Mouse (Mus musculus): ENCODE measurements around the gene Ubqln4. TPM values are rescaled to one million over a fixed set of nuclear protein-coding genes. Genes with fewer than 3 reads are reported as not detected.

The Ubqln4 gene
- polyA plus RNA-seq, 1 experiment from 2014 or later, result 47.8 TPM

GRCm38 (mm10) chr3:88521156-88521555 is 32.4 kb upstream of the Ubqln4 start:
- no peak overlapping the region for H3K4me2 ChIP-seq (ENCODE audit: low read length)
- no peaks in the 10 kb centered on the region for H3K27me3 ChIP-seq (ENCODE audit: control insufficient read depth, insufficient read depth, low read length)
- H3K9ac ChIP-seq (replicated peaks; ENCODE audit: low read length), result no peak overlapping the region
- 93% methylated on average over 6 of the region's 6 CpGs for WGBS
- H3K4me1 ChIP-seq (ENCODE audit: control insufficient read depth, insufficient read depth, low read length), result peaks cover 5% of the 10 kb centered on the region; the same call in 1 of the 2 replicates
- no peak overlapping the region for H3K4me3 ChIP-seq (replicated peaks; ENCODE audit: low read depth, low read length)
- no peaks in the 10 kb centered on the region for H3K9me3 ChIP-seq (ENCODE audit: control insufficient read depth, low read length)
- DNase-seq (no peak), ATAC-seq (ENCODE audit: low FRiP score, low TSS enrichment) (no peak)
- no peak overlapping the region for H3K27ac ChIP-seq (replicated peaks; ENCODE audit: low read depth, low read length)
- H3K36me3 ChIP-seq (ENCODE audit: control insufficient read depth, insufficient read depth, low read length), result peaks cover 20% of the 10 kb centered on the region

- DNase-seq (peak; percentile 81), ATAC-seq (ENCODE audit: low FRiP score, low TSS enrichment) (0 out of 2 replicates have a peak, but pooled peaks have one; percentile 7)
- Histone ChIP-seq H3K9ac (replicated peaks; ENCODE audit: low read length) (no peak overlapping the region), H3K4me1 (ENCODE audit: control insufficient read depth, insufficient read depth, low read length) (peaks cover 11% of the 10 kb centered on the region), H3K4me2 (ENCODE audit: low read length) (no peak overlapping the region), H3K27me3 (ENCODE audit: control insufficient read depth, insufficient read depth, low read length) (no peaks in the 10 kb centered on the region), H3K9me3 (ENCODE audit: control insufficient read depth, low read length) (no peaks in the 10 kb centered on the region), H3K36me3 (ENCODE audit: control insufficient read depth, insufficient read depth, low read length) (peaks cover 20% of the 10 kb centered on the region), H3K4me3 (replicated peaks; ENCODE audit: low read depth, low read length) (no peak overlapping the region), H3K27ac (replicated peaks; ENCODE audit: low read depth, low read length) (no peak overlapping the region)
- 30% methylated on average over 9 of the region's 9 CpGs for WGBS
Observed at GRCm38 (mm10) chr3:88521803-88522331, 31.7 kb upstream of the Ubqln4 start.

GRCm38 (mm10) chr3:88523027-88523426 is 30.5 kb upstream of the Ubqln4 start:
- Histone ChIP-seq H3K27ac (replicated peaks; ENCODE audit: low read depth, low read length) (no peak overlapping the region), H3K4me3 (replicated peaks; ENCODE audit: low read depth, low read length) (no peak overlapping the region), H3K9ac (replicated peaks; ENCODE audit: low read length) (no peak overlapping the region), H3K27me3 (ENCODE audit: control insufficient read depth, insufficient read depth, low read length) (no peaks in the 10 kb centered on the region), H3K36me3 (ENCODE audit: control insufficient read depth, insufficient read depth, low read length) (peaks cover 20% of the 10 kb centered on the region), H3K9me3 (ENCODE audit: control insufficient read depth, low read length) (no peaks in the 10 kb centered on the region), H3K4me1 (ENCODE audit: control insufficient read depth, insufficient read depth, low read length) (peaks cover 23% of the 10 kb centered on the region), H3K4me2 (ENCODE audit: low read length) (no peak overlapping the region)
- 93% methylated on average over 8 of the region's 8 CpGs for WGBS
- ATAC-seq (ENCODE audit: low FRiP score, low TSS enrichment) (no peak), DNase-seq (no peak)

GRCm38 (mm10) chr3:88525021-88525420 is 28.5 kb upstream of the Ubqln4 start:
- no peak for ATAC-seq (ENCODE audit: low FRiP score, low TSS enrichment)
- WGBS, result 88% methylated on average over 5 of the region's 5 CpGs

GRCm38 (mm10) chr3:88526157-88527131 is 27.1 kb upstream of the Ubqln4 start:
- 33% methylated on average over 17 of the region's 17 CpGs for WGBS
- H3K4me3 ChIP-seq (replicated peaks; ENCODE audit: low read depth, low read length), result no peak overlapping the region
- ATAC-seq (ENCODE audit: low FRiP score, low TSS enrichment), result peak; percentile 63; the same call in 1 of the 2 replicates
- no peaks in the 10 kb centered on the region for H3K9me3 ChIP-seq (ENCODE audit: control insufficient read depth, low read length)
- H3K27ac ChIP-seq (replicated peaks; ENCODE audit: low read depth, low read length), result no peak overlapping the region
- peaks cover 20% of the 10 kb centered on the region for H3K36me3 ChIP-seq (ENCODE audit: control insufficient read depth, insufficient read depth, low read length)
- peak; percentile 94 for DNase-seq
- H3K9ac ChIP-seq (replicated peaks; ENCODE audit: low read length), result no peak overlapping the region; the same call in 1 of the 2 replicates
- no peaks in the 10 kb centered on the region for H3K27me3 ChIP-seq (ENCODE audit: control insufficient read depth, insufficient read depth, low read length)
- peak overlapping the region; percentile 29 for H3K4me2 ChIP-seq (ENCODE audit: low read length)
- peaks cover 46% of the 10 kb centered on the region for H3K4me1 ChIP-seq (ENCODE audit: control insufficient read depth, insufficient read depth, low read length)

More at GRCm38 (mm10) chr3:88525021-88525420, 28.5 kb upstream of the Ubqln4 start:
- Histone ChIP-seq H3K9ac (replicated peaks; ENCODE audit: low read length) (no peak overlapping the region), H3K9me3 (ENCODE audit: control insufficient read depth, low read length) (no peaks in the 10 kb centered on the region), H3K36me3 (ENCODE audit: control insufficient read depth, insufficient read depth, low read length) (peaks cover 20% of the 10 kb centered on the region), H3K4me1 (ENCODE audit: control insufficient read depth, insufficient read depth, low read length) (peaks cover 39% of the 10 kb centered on the region), H3K4me2 (ENCODE audit: low read length) (no peak overlapping the region), H3K27ac (replicated peaks; ENCODE audit: low read depth, low read length) (no peak overlapping the region), H3K27me3 (ENCODE audit: control insufficient read depth, insufficient read depth, low read length) (no peaks in the 10 kb centered on the region), H3K4me3 (replicated peaks; ENCODE audit: low read depth, low read length) (no peak overlapping the region)
- no peak for DNase-seq

- no peaks in the 10 kb centered on the region for H3K9me3 ChIP-seq (ENCODE audit: control insufficient read depth, low read length)
- no peak for ATAC-seq (ENCODE audit: low FRiP score, low TSS enrichment)
- peak overlapping the region; percentile 10; the same call in 1 of the 2 replicates for H3K4me3 ChIP-seq (replicated peaks; ENCODE audit: low read depth, low read length)
- peaks cover 20% of the 10 kb centered on the region for H3K36me3 ChIP-seq (ENCODE audit: control insufficient read depth, insufficient read depth, low read length)
- no peaks in the 10 kb centered on the region for H3K27me3 ChIP-seq (ENCODE audit: control insufficient read depth, insufficient read depth, low read length)
- peak overlapping the region; percentile 49 for H3K9ac ChIP-seq (replicated peaks; ENCODE audit: low read length)
- 24% methylated on average over 8 of the region's 8 CpGs for WGBS
- peak overlapping the region; percentile 61 for H3K27ac ChIP-seq (replicated peaks; ENCODE audit: low read depth, low read length)
- peaks cover 46% of the 10 kb centered on the region for H3K4me1 ChIP-seq (ENCODE audit: control insufficient read depth, insufficient read depth, low read length)
- DNase-seq, result peak; percentile 19
- H3K4me2 ChIP-seq (ENCODE audit: low read length), result peak overlapping the region; percentile 50
Observed at GRCm38 (mm10) chr3:88527565-88527964, 26.0 kb upstream of the Ubqln4 start.

- no peaks in the 10 kb centered on the region for H3K27me3 ChIP-seq (ENCODE audit: control insufficient read depth, insufficient read depth, low read length)
- H3K9me3 ChIP-seq (ENCODE audit: control insufficient read depth, low read length), result no peaks in the 10 kb centered on the region
- DNase-seq (no peak), ATAC-seq (ENCODE audit: low FRiP score, low TSS enrichment) (no peak)
- H3K4me2 ChIP-seq (ENCODE audit: low read length), result peak overlapping the region; percentile 98
- peaks cover 14% of the 10 kb centered on the region; the same call in 1 of the 2 replicates for H3K36me3 ChIP-seq (ENCODE audit: control insufficient read depth, insufficient read depth, low read length)
- no peak overlapping the region for H3K9ac ChIP-seq (replicated peaks; ENCODE audit: low read length)
- peaks cover 46% of the 10 kb centered on the region for H3K4me1 ChIP-seq (ENCODE audit: control insufficient read depth, insufficient read depth, low read length)
- WGBS, result 87% methylated on average over 11 of the region's 11 CpGs
- peak overlapping the region; percentile 52 for H3K4me3 ChIP-seq (replicated peaks; ENCODE audit: low read depth, low read length)
- no peak overlapping the region for H3K27ac ChIP-seq (replicated peaks; ENCODE audit: low read depth, low read length)
Observed at GRCm38 (mm10) chr3:88528646-88529045, 24.9 kb upstream of the Ubqln4 start.

- ATAC-seq (ENCODE audit: low FRiP score, low TSS enrichment) (no peak), DNase-seq (peak; percentile 49)
- Histone ChIP-seq H3K4me3 (replicated peaks; ENCODE audit: low read depth, low read length) (peak overlapping the region; percentile 52), H3K27me3 (ENCODE audit: control insufficient read depth, insufficient read depth, low read length) (no peaks in the 10 kb centered on the region), H3K4me2 (ENCODE audit: low read length) (peak overlapping the region; percentile 98), H3K36me3 (ENCODE audit: control insufficient read depth, insufficient read depth, low read length) (peaks cover 8% of the 10 kb centered on the region; the same call in 1 of the 2 replicates), H3K9ac (replicated peaks; ENCODE audit: low read length) (peak overlapping the region; percentile 98), H3K27ac (replicated peaks; ENCODE audit: low read depth, low read length) (peak overlapping the region; percentile 99), H3K9me3 (ENCODE audit: control insufficient read depth, low read length) (no peaks in the 10 kb centered on the region), H3K4me1 (ENCODE audit: control insufficient read depth, insufficient read depth, low read length) (peaks cover 49% of the 10 kb centered on the region)
- WGBS, result 12% methylated on average over 7 of the region's 7 CpGs
Observed at GRCm38 (mm10) chr3:88529204-88530000, 24.2 kb upstream of the Ubqln4 start.
